Mouse (Mus musculus): ENCODE measurements around the gene Sspo. TPM values are rescaled to one million over a fixed set of nuclear protein-coding genes. Genes with fewer than 3 reads are reported as not detected.
"Not testable (repeated sequence)": the region's sequence is repeated elsewhere in the genome, so short reads cannot be mapped to it uniquely, and the experiment has no call there.

Sspo gene
- polyA plus RNA-seq, 1 experiment from 2014 or later, result 0.38 TPM

- Histone ChIP-seq H3K9me3 (ENCODE audit: control insufficient read depth, low read length) (no peaks in the 10 kb centered on the region), H3K9ac (ENCODE audit: low read depth, low read length) (peak overlapping the region; percentile 5; the same call in 1 of the 2 replicates), H3K36me3 (ENCODE audit: control insufficient read depth, insufficient read depth, low read length) (no peaks in the 10 kb centered on the region), H3K4me2 (ENCODE audit: low read depth, low read length) (no peak overlapping the region; the same call in 1 of the 2 replicates), H3K4me1 (ENCODE audit: control insufficient read depth, insufficient read depth, low read length) (peaks cover 2% of the 10 kb centered on the region), H3K27me3 (replicated peaks; ENCODE audit: control insufficient read depth, insufficient read depth, low read length) (no peaks in the 10 kb centered on the region), H3K4me3 (ENCODE audit: low read length) (no peak overlapping the region), H3K27ac (ENCODE audit: low read length) (no peak overlapping the region)
- 27% methylated on average over 8 of the region's 8 CpGs for WGBS
- peak; percentile 80 for ATAC-seq
These were observed 45.2 kb downstream of the Sspo start for GRCm38 (mm10) chr6:48493136-48493730.

- no peak overlapping the region for H3K9ac ChIP-seq (ENCODE audit: low read depth, low read length)
- H3K27me3 ChIP-seq (replicated peaks; ENCODE audit: control insufficient read depth, insufficient read depth, low read length), result no peaks in the 10 kb centered on the region
- WGBS, result 93% methylated on average over 4 of the region's 4 CpGs
- no peak overlapping the region for H3K4me3 ChIP-seq (ENCODE audit: low read length)
- no peak for ATAC-seq
- H3K4me1 ChIP-seq (ENCODE audit: control insufficient read depth, insufficient read depth, low read length), result no peaks in the 10 kb centered on the region
- H3K36me3 ChIP-seq (ENCODE audit: control insufficient read depth, insufficient read depth, low read length), result no peaks in the 10 kb centered on the region
- no peak overlapping the region for H3K27ac ChIP-seq (ENCODE audit: low read length)
- no peaks in the 10 kb centered on the region for H3K9me3 ChIP-seq (ENCODE audit: control insufficient read depth, low read length)
- H3K4me2 ChIP-seq (ENCODE audit: low read depth, low read length), result no peak overlapping the region
These were observed 49.5 kb downstream of the Sspo start for GRCm38 (mm10) chr6:48497521-48497920.

DNA sequence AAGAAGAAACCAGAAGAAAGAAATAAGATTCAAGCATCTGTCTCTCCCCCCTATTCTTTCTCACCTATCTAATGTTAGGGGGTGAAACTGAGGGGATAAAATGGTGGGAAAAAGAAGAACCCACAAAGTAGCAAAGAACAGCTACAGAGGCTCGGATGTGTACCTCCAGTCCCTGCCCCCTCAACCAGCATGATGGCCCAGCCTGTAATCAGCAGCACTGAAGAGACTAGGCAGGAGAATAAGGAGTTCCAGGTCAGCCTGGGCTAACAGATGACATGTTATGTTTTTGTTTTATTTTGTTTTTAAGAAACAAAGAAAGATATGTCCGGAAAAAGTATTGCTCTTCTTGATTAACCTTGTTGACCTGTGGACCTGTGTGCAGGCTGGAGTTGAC is 55.8 kb downstream of the Sspo start:
- Histone ChIP-seq H3K9me3 (ENCODE audit: control insufficient read depth, low read length) (no peaks in the 10 kb centered on the region), H3K4me3 (ENCODE audit: low read length) (no peak overlapping the region), H3K27ac (ENCODE audit: low read length) (no peak overlapping the region), H3K27me3 (replicated peaks; ENCODE audit: control insufficient read depth, insufficient read depth, low read length) (no peaks in the 10 kb centered on the region), H3K9ac (ENCODE audit: low read depth, low read length) (no peak overlapping the region), H3K36me3 (ENCODE audit: control insufficient read depth, insufficient read depth, low read length) (no peaks in the 10 kb centered on the region), H3K4me2 (ENCODE audit: low read depth, low read length) (no peak overlapping the region), H3K4me1 (ENCODE audit: control insufficient read depth, insufficient read depth, low read length) (peaks cover 3% of the 10 kb centered on the region; the same call in 1 of the 2 replicates)
- WGBS, result 3% methylated on average over 2 of the region's 2 CpGs
- ATAC-seq, result peak; percentile 59

GRCm38 (mm10) chr6:48504241-48504854 is 56.3 kb downstream of the Sspo start:
- WGBS, result under 1% methylated on average over 25 of the region's 26 CpGs
- peak; percentile 97 for ATAC-seq
- no peaks in the 10 kb centered on the region for H3K9me3 ChIP-seq (ENCODE audit: control insufficient read depth, low read length)
- H3K4me1 ChIP-seq (ENCODE audit: control insufficient read depth, insufficient read depth, low read length), result peaks cover 3% of the 10 kb centered on the region; the same call in 1 of the 2 replicates
- peak overlapping the region; percentile 66 for H3K4me2 ChIP-seq (ENCODE audit: low read depth, low read length)
- peak overlapping the region; percentile 73 for H3K4me3 ChIP-seq (ENCODE audit: low read length)
- peak overlapping the region; percentile 68 for H3K27ac ChIP-seq (ENCODE audit: low read length)
- no peaks in the 10 kb centered on the region for H3K27me3 ChIP-seq (replicated peaks; ENCODE audit: control insufficient read depth, insufficient read depth, low read length)
- H3K36me3 ChIP-seq (ENCODE audit: control insufficient read depth, insufficient read depth, low read length), result no peaks in the 10 kb centered on the region
- H3K9ac ChIP-seq (ENCODE audit: low read depth, low read length), result peak overlapping the region; percentile 77

GRCm38 (mm10) chr6:48508087-48508486 is 60.1 kb downstream of the Sspo start:
- no peak overlapping the region for H3K9ac ChIP-seq (ENCODE audit: low read depth, low read length)
- H3K27ac ChIP-seq (ENCODE audit: low read length), result no peak overlapping the region
- no peaks in the 10 kb centered on the region for H3K27me3 ChIP-seq (replicated peaks; ENCODE audit: control insufficient read depth, insufficient read depth, low read length)
- H3K4me2 ChIP-seq (ENCODE audit: low read depth, low read length), result no peak overlapping the region
- no peaks in the 10 kb centered on the region for H3K36me3 ChIP-seq (ENCODE audit: control insufficient read depth, insufficient read depth, low read length)
- no peaks in the 10 kb centered on the region for H3K9me3 ChIP-seq (ENCODE audit: control insufficient read depth, low read length)
- H3K4me1 ChIP-seq (ENCODE audit: control insufficient read depth, insufficient read depth, low read length), result peaks cover 3% of the 10 kb centered on the region; the same call in 1 of the 2 replicates
- no peak for ATAC-seq
- 78% methylated on average over 4 of the region's 4 CpGs for WGBS
- no peak overlapping the region for H3K4me3 ChIP-seq (ENCODE audit: low read length)

DNA sequence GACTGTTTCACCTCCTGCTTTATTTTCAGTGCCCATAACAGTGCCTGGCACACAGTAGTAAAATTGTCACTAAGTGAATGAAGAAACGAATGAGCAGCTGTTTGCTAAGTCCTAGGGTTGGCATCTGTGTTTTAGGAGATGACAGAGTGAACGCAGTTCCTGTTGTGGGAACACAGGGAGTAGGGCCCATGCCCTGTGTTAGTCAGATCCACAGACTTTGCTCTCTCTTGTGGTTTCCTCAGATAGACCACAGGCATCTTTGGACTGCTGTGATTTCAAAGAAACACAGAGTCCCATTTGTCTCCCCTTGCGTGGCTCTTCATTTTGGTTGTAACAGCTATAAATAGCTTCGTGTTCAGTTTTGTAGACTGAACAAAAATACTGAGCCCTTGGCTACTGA is 62.4 kb downstream of the Sspo start:
- no peak for ATAC-seq
- H3K9ac ChIP-seq (ENCODE audit: low read depth, low read length), result no peak overlapping the region
- no peak overlapping the region for H3K4me2 ChIP-seq (ENCODE audit: low read depth, low read length)
- H3K27me3 ChIP-seq (replicated peaks; ENCODE audit: control insufficient read depth, insufficient read depth, low read length), result no peaks in the 10 kb centered on the region
- no peaks in the 10 kb centered on the region for H3K9me3 ChIP-seq (ENCODE audit: control insufficient read depth, low read length)
- no peak overlapping the region for H3K27ac ChIP-seq (ENCODE audit: low read length)
- H3K4me1 ChIP-seq (ENCODE audit: control insufficient read depth, insufficient read depth, low read length), result no peaks in the 10 kb centered on the region
- H3K36me3 ChIP-seq (ENCODE audit: control insufficient read depth, insufficient read depth, low read length), result no peaks in the 10 kb centered on the region
- H3K4me3 ChIP-seq (ENCODE audit: low read length), result no peak overlapping the region
- 83% methylated on average over 4 of the region's 4 CpGs for WGBS

DNA sequence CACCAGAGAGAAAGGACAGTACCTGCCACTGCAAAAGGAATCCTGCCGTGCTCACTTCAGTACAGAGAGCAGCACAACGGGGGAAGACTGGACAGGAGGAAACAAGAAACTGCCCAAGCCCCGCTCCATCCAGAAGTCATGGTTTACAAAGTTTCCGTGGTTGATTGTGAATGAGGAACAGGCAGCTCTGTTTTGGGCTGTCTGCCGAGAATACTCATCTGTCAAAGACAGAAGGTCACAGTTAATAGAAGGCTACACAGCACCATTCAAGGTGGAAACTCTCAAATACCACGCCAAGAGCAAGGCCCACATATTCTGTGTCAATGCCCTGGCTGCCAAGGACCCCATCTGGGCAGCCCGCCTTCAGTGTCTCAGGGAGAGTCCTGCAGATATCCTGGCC is 63.8 kb downstream of the Sspo start:
- no peaks in the 10 kb centered on the region for H3K27me3 ChIP-seq (replicated peaks; ENCODE audit: control insufficient read depth, insufficient read depth, low read length)
- no peak overlapping the region for H3K9ac ChIP-seq (ENCODE audit: low read depth, low read length)
- no peak for ATAC-seq
- 86% methylated on average over 7 of the region's 7 CpGs for WGBS
- H3K4me1 ChIP-seq (ENCODE audit: control insufficient read depth, insufficient read depth, low read length), result no peaks in the 10 kb centered on the region
- no peak overlapping the region for H3K27ac ChIP-seq (ENCODE audit: low read length)
- no peak overlapping the region for H3K4me2 ChIP-seq (ENCODE audit: low read depth, low read length)
- H3K9me3 ChIP-seq (ENCODE audit: control insufficient read depth, low read length), result no peaks in the 10 kb centered on the region
- H3K4me3 ChIP-seq (ENCODE audit: low read length), result no peak overlapping the region
- H3K36me3 ChIP-seq (ENCODE audit: control insufficient read depth, insufficient read depth, low read length), result peaks cover 11% of the 10 kb centered on the region

- H3K4me2 ChIP-seq (ENCODE audit: low read depth, low read length); H3K36me3 ChIP-seq (ENCODE audit: control insufficient read depth, insufficient read depth, low read length); H3K27me3 ChIP-seq (replicated peaks; ENCODE audit: control insufficient read depth, insufficient read depth, low read length); H3K9me3 ChIP-seq (ENCODE audit: control insufficient read depth, low read length); H3K4me1 ChIP-seq (ENCODE audit: control insufficient read depth, insufficient read depth, low read length); H3K9ac ChIP-seq (ENCODE audit: low read depth, low read length); ATAC-seq; H3K27ac ChIP-seq (ENCODE audit: low read length); H3K4me3 ChIP-seq (ENCODE audit: low read length): not testable (repeated sequence)
- 96% methylated on average over 13 of the region's 16 CpGs for WGBS
These were observed 76.9 kb downstream of the Sspo start for GRCm38 (mm10) chr6:48524882-48525281.

DNA sequence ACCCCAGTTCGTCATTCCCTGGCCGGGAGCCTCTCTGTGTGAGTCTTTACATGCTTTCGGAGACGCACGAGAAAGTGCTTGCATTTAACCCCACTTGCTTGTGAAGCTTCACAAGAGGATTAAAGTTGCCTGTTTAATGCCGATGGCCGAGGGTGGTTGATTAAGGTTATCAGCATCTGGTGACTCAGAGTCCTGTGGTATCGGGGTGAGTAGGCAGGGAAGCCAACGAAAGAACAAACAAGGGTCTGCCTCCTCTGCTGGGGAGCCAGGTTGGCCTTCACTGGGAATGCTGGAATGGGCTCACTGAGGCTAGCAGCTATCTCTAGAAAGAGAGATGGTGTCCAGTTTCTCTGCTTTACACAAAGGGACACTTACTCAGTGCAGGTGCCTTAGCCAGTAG is 79.9 kb downstream of the Sspo start:
- Histone ChIP-seq H3K9me3 (ENCODE audit: control insufficient read depth, low read length) (no peaks in the 10 kb centered on the region), H3K27me3 (replicated peaks; ENCODE audit: control insufficient read depth, insufficient read depth, low read length) (no peaks in the 10 kb centered on the region), H3K36me3 (ENCODE audit: control insufficient read depth, insufficient read depth, low read length) (0 out of 2 replicates have a peak, but pooled peaks cover 3% of the 10 kb centered on the region), H3K4me1 (ENCODE audit: control insufficient read depth, insufficient read depth, low read length) (no peaks in the 10 kb centered on the region), H3K4me2 (ENCODE audit: low read depth, low read length) (no peak overlapping the region), H3K4me3 (ENCODE audit: low read length) (no peak overlapping the region), H3K9ac (ENCODE audit: low read depth, low read length) (no peak overlapping the region), H3K27ac (ENCODE audit: low read length) (no peak overlapping the region)
- no peak for ATAC-seq
- WGBS, result 81% methylated on average over 9 of the region's 9 CpGs
